8 mouse cellular contexts compared by ENCODE assay signal in the genomic region with DNA sequence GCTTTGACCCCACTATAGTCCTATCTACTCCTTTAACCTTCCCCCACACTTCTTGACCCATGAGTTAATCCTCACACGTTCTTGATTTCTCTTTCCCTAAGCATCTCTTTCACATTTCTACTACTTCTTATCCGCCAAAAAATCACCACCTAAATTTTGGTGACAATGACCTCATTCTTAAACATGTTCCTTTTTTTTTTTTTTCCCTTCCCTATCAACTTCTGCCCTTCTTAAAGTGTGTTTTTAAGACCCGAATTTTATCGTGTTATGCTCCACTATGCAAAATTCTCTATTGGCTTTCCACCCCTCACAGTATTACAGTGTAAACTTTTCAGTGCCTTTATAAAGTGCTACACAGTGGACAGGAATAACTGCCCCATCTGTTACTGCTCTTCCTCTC. TPM values are rescaled to one million over a fixed set of nuclear protein-coding genes. Genes with fewer than 3 reads are reported as not detected.
DNase-seq lines count a peak whose midpoint lies in the region; ATAC-seq and TF ChIP-seq lines count a peak whose summit lies in the region.

No protein-coding gene starts in this region.

- no peaks in the 10 kb centered on the region for H3K27me3 ChIP-seq in heart, postnatal 0 days (ENCODE audit: control insufficient read depth, insufficient read depth, low read length)
- no peaks in the 10 kb centered on the region for H3K27me3 ChIP-seq in embryonic facial prominence, embryonic 14.5 days (replicated peaks; ENCODE audit: control insufficient read depth, insufficient read depth, low read length)
- H3K27me3 ChIP-seq in intestine, postnatal 0 days (replicated peaks; ENCODE audit: control insufficient read depth, insufficient read depth, low read length) = no peaks in the 10 kb centered on the region
- H3K27me3 ChIP-seq in myocyte (ENCODE audit: control insufficient read depth, insufficient read depth, insufficient read length) = no peaks in the 10 kb centered on the region

- peak overlapping the region; percentile 90; the same call in 1 of the 2 replicates for H3K9ac ChIP-seq in heart, postnatal 0 days (replicated peaks; ENCODE audit: low read depth, low read length)
- H3K9ac ChIP-seq in embryonic facial prominence, embryonic 14.5 days (ENCODE audit: low read depth, low read length) = peak overlapping the region; percentile 95; the same call in 1 of the 2 replicates
- no peak overlapping the region for H3K9ac ChIP-seq in intestine, postnatal 0 days (ENCODE audit: low read depth, low read length)

- peaks cover 6% of the 10 kb centered on the region for H3K36me3 ChIP-seq in heart, postnatal 0 days (replicated peaks; ENCODE audit: control insufficient read depth, insufficient read depth, low read length)
- peaks cover 14% of the 10 kb centered on the region for H3K36me3 ChIP-seq in embryonic facial prominence, embryonic 14.5 days (ENCODE audit: control insufficient read depth, insufficient read depth, low read length)
- H3K36me3 ChIP-seq in intestine, postnatal 0 days (ENCODE audit: control insufficient read depth, insufficient read depth) = 0 out of 2 replicates have a peak, but pooled peaks cover 7% of the 10 kb centered on the region
- peaks cover 6% of the 10 kb centered on the region for H3K36me3 ChIP-seq in myocyte (ENCODE audit: control insufficient read depth, insufficient read depth)

- no peak for TF ChIP-seq POLR2A in myocyte (IDR thresholded peaks at IDR 0.05; ENCODE audit: insufficient read length, low read depth)

- DNase-seq in heart, postnatal 0 days (ENCODE audit: low spot score) = no peak
- DNase-seq in heart, postnatal 4 days = no peak
- no peak for DNase-seq in embryonic facial prominence, embryonic 14.5 days (ENCODE audit: low spot score)
- no peak for DNase-seq in urinary bladder, postnatal 4 days (ENCODE audit: low spot score in 2 of 2)
- no peak for DNase-seq in left cerebral cortex, postnatal 4 days
- DNase-seq in cerebellum, postnatal 10 days = no peak

- no peak for TF ChIP-seq EP300 in heart, postnatal 0 days (IDR thresholded peaks at IDR 0.05; ENCODE audit: low read depth)

- H3K9me3 ChIP-seq in heart, postnatal 0 days (replicated peaks; ENCODE audit: control insufficient read depth, low read length) = no peaks in the 10 kb centered on the region
- H3K9me3 ChIP-seq in embryonic facial prominence, embryonic 14.5 days (ENCODE audit: control insufficient read depth, low read length) = no peaks in the 10 kb centered on the region
- no peaks in the 10 kb centered on the region for H3K9me3 ChIP-seq in intestine, postnatal 0 days (ENCODE audit: control insufficient read depth)

- peaks cover 45% of the 10 kb centered on the region for H3K79me2 ChIP-seq in myocyte (ENCODE audit: control insufficient read depth, insufficient read depth)

- intact Hi-C loops in left cerebral cortex, postnatal 4 days (cut with DNase I) = loop anchor here (10.0 kb wide), 1 partner anchor 228 kb away; the partner anchor contains the start of gene Gpr85

- peak overlapping the region; percentile 90 for H3K4me3 ChIP-seq in heart, postnatal 0 days (ENCODE audit: low read depth, low read length)
- peak overlapping the region; percentile 77 for H3K4me3 ChIP-seq in embryonic facial prominence, embryonic 14.5 days (ENCODE audit: low read depth, low read length)
- H3K4me3 ChIP-seq in intestine, postnatal 0 days (ENCODE audit: low read depth, low read length) = peak overlapping the region; percentile 93
- H3K4me3 ChIP-seq in myocyte = peak overlapping the region; percentile 73

- no peak overlapping the region for H3ac ChIP-seq in myocyte (ENCODE audit: control insufficient read depth, insufficient read length)

- no peak for ATAC-seq in heart, postnatal 0 days (ENCODE audit: insufficient read depth, low read depth)
- ATAC-seq in embryonic facial prominence, embryonic 14.5 days (ENCODE audit: low read depth) = no peak
- no peak for ATAC-seq in intestine, postnatal 0 days

- H3K4me2 ChIP-seq in heart, postnatal 0 days (ENCODE audit: low read depth, low read length) = peak overlapping the region; percentile 67
- H3K4me2 ChIP-seq in embryonic facial prominence, embryonic 14.5 days (ENCODE audit: low read depth, low read length) = peak overlapping the region; percentile 64
- H3K4me2 ChIP-seq in intestine, postnatal 0 days (replicated peaks; ENCODE audit: low read depth) = peak overlapping the region; percentile 75
- H3K4me2 ChIP-seq in myocyte (ENCODE audit: low read depth) = peak overlapping the region; percentile 84

- no peak for TF ChIP-seq CTCF in heart, postnatal 0 days (IDR thresholded peaks at IDR 0.05; ENCODE audit: low read depth)
- TF ChIP-seq CTCF in intestine, postnatal 0 days (IDR thresholded peaks at IDR 0.05; ENCODE audit: low read depth) = no peak

- peak overlapping the region; percentile 98; the same call in 1 of the 2 replicates for H3K27ac ChIP-seq in heart, postnatal 0 days (ENCODE audit: low read depth)
- H3K27ac ChIP-seq in embryonic facial prominence, embryonic 14.5 days (replicated peaks; ENCODE audit: low read depth, low read length) = no peak overlapping the region
- no peak overlapping the region for H3K27ac ChIP-seq in intestine, postnatal 0 days (ENCODE audit: low read depth, low read length)

- 66% methylated on average over 4 of the region's 4 CpGs for WGBS in heart, postnatal 0 days
- WGBS in embryonic facial prominence, embryonic 14.5 days = 81% methylated on average over 4 of the region's 4 CpGs
- 73% methylated on average over 4 of the region's 4 CpGs for WGBS in intestine, postnatal 0 days

- H3K4me1 ChIP-seq in heart, postnatal 0 days (ENCODE audit: control insufficient read depth, insufficient read depth) = peaks cover 24% of the 10 kb centered on the region
- peaks cover 22% of the 10 kb centered on the region for H3K4me1 ChIP-seq in embryonic facial prominence, embryonic 14.5 days (ENCODE audit: control insufficient read depth, insufficient read depth, low read length)
- peaks cover 5% of the 10 kb centered on the region; the same call in 1 of the 2 replicates for H3K4me1 ChIP-seq in intestine, postnatal 0 days (replicated peaks; ENCODE audit: control insufficient read depth, insufficient read depth, low read length)

TF ChIP-seq in myocyte, 11 proteins besides CTCF, POLR2A, EP300 and RAD21:
- no peak for TF ChIP-seq POLR2AphosphoS2 (IDR thresholded peaks at IDR 0.05; ENCODE audit: insufficient read length, low read depth)
- no peak for TF ChIP-seq CEBPB (IDR thresholded peaks at IDR 0.05; ENCODE audit: insufficient read depth, poor library complexity, severe bottlenecking)
- TF ChIP-seq USF1 (IDR thresholded peaks at IDR 0.05; ENCODE audit: low read depth) = no peak
- TF ChIP-seq MYOG (IDR thresholded peaks at IDR 0.05; ENCODE audit: control insufficient read depth in 1 of 3, insufficient read depth in 1 of 3, insufficient read length in 2 of 3, low read depth in 2 of 3) = no peak
- no peak for TF ChIP-seq TCF12 (IDR thresholded peaks at IDR 0.05; ENCODE audit: insufficient read depth, poor library complexity, severe bottlenecking)
- TF ChIP-seq E2F4 (IDR thresholded peaks at IDR 0.05; ENCODE audit: insufficient read depth) = no peak
- no peak for TF ChIP-seq TCF3 (IDR thresholded peaks at IDR 0.05; ENCODE audit: insufficient read length, low read depth)
- no peak for TF ChIP-seq MYOD1 (IDR thresholded peaks at IDR 0.05; ENCODE audit: control insufficient read depth in 1 of 3, insufficient read length in 2 of 3, low read depth in 2 of 3)
- no peak for TF ChIP-seq REST (IDR thresholded peaks at IDR 0.05; ENCODE audit: insufficient read depth, insufficient read length)
- no peak for TF ChIP-seq SRF (IDR thresholded peaks at IDR 0.05; ENCODE audit: control insufficient read depth, insufficient read length, low read depth)
- TF ChIP-seq MAX (IDR thresholded peaks at IDR 0.05; ENCODE audit: low read depth) = no peak
TF ChIP-seq in myocyte: peak in this region for 0.

RNA-seq across cellular contexts. Expression of gene Tmem168, which starts 1.5 kb away (rescaled TPM):
- 25.3 and 31.4 TPM in 2 replicates for total RNA-seq in heart, postnatal 0 days (2014; rRNA removed; ENCODE audit: low replicate concordance)
- 22.5 and 23.6 TPM in 2 replicates for polyA plus RNA-seq in heart, postnatal 0 days (2015; fragmentation: Nextera tagmentation; extraction: Ambion mirVana)
- 10 to 100 TPM; 23.7 to 26.3 TPM for total RNA-seq in heart, postnatal 4 days (2021)
- polyA plus RNA-seq in embryonic facial prominence, embryonic 14.5 days (2014; fragmentation: Nextera tagmentation; extraction: Ambion mirVana) = 38.4 and 43.3 TPM in 2 replicates
- 13.0 and 13.7 TPM in 2 replicates for polyA plus RNA-seq in intestine, postnatal 0 days (2015; fragmentation: Nextera tagmentation; extraction: Ambion mirVana)
- polyA plus RNA-seq in myocyte (2012; fragmentation: generic; extraction: Trizol) = 9.8 TPM
- 10 to 100 TPM; 20.4 to 25.3 TPM for total RNA-seq in left cerebral cortex, postnatal 4 days (2021)
